Mouse (Mus musculus) spleen, adult 2 months (tissue): ENCODE measurements around the gene Casz1. TPM values are rescaled to one million over a fixed set of nuclear protein-coding genes. Genes with fewer than 3 reads are reported as not detected.

Source experiments
- DNase-seq, 2 experiments: peaks; one replicate each; pipeline versions ENCODE4 v3.0.0 to v3.0.0-alpha.2; 2012 to 2021; ENCODE audit warnings: low spot score in 2 of 2, low read depth in 1 of 2
- H3K27ac ChIP-seq: fragments of 200-500 bp; 2 replicates; pipeline ENCODE4 v1.5.1; 2012; ENCODE audit warnings: low read length, inconsistent platforms; ENCODE audit not compliant: insufficient read depth
- H3K27me3 ChIP-seq: fragments of 200-500 bp; 2 replicates; pipeline ENCODE4 v1.6.1; 2012; ENCODE audit warnings: mild to moderate bottlenecking, moderate library complexity, low read length, inconsistent platforms; ENCODE audit not compliant: control insufficient read depth, insufficient read depth
- H3K36me3 ChIP-seq: fragments of 200-500 bp; 2 replicates; pipeline ENCODE4 v1.6.1; 2012; ENCODE audit warnings: mild to moderate bottlenecking, low read length, inconsistent platforms; ENCODE audit not compliant: control insufficient read depth, insufficient read depth
- H3K4me1 ChIP-seq: fragments of 200-500 bp; 2 replicates; pipeline ENCODE4 v1.6.1; 2011; ENCODE audit warnings: inconsistent platforms; ENCODE audit not compliant: control insufficient read depth, insufficient read depth, insufficient read length
- H3K4me3 ChIP-seq: fragments of 200-500 bp; 2 replicates; pipeline ENCODE4 v1.5.1; 2011; ENCODE audit warnings: mild to moderate bottlenecking, inconsistent platforms; ENCODE audit not compliant: insufficient read depth, insufficient read length; ENCODE audit errors: extremely low read depth
- CTCF ChIP-seq: fragments of 200-500 bp; IDR thresholded peaks from 2 replicates; pipeline ENCODE4 v1.5.1; 2011; ENCODE audit warnings: mild to moderate bottlenecking, inconsistent platforms; ENCODE audit not compliant: insufficient read depth, insufficient read length, insufficient replicate concordance; ENCODE audit errors: extremely low read depth
- POLR2A ChIP-seq: fragments of 200-500 bp; IDR thresholded peaks from 2 replicates; pipeline ENCODE4 v1.6.1; 2011; ENCODE audit warnings: low read depth, low read length, inconsistent platforms
- WGBS: fragments of 180-500 bp; shearing (Covaris S2); methylation state at CpG from one replicate; pipeline ENCODE4 v1.1.7; 2018; 5-methylcytosine and 5-hydroxymethylcytosine counted together
- polyA plus RNA-seq: library from polyadenylated mRNA; depleted of rRNA; stranded (reverse); fragments of >200 nt; gene quantifications from 2 replicates; pipeline ENCODE4 v1.2.3, GENCODE M21; 2012

Gene Casz1
- polyA plus RNA-seq, 1 experiment, result 6.0 TPM

DNA sequence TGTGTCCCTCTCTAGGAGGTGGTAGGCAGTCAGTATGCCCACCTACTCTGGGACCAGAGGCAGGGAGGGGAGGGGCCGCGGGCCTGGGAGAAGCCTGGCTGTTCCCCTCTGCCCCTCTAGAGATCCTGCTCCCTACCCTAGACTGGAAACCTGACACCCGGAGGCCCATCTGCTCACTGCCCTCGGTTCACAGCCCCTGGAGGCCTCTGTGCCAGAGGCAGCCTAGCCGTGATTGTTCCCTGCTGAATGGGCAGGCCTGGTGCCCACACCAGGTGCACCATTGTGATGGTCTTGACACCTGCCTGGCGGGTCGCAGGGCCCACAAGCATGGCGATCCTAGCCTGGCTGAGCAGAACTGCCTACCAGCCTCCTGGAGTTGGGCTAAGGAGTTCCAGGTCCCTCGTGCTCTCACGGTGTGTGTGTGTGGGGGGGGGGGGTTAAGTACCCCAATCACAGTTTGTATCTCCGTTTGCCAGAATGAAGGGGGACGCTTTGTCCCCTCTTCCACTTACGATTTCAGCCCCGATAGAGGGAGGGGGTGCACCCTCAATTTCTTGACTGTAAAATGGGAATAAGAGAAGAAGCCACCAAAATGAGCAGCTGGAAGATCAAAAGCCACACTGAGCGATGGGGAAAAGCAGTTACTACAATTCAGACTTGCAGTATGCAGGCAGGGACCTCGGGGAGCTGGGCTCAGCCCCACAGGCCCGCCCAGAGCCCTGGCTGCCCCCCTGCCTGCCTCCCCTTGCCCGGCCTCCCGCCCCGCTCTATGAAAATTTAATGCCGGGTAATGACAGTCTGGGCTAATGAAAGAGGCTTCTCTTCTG, 33.4 kb upstream of the Casz1 start:
- no peaks in the 10 kb centered on the region for H3K36me3 ChIP-seq
- peaks cover 6% of the 10 kb centered on the region; the same call in 1 of the 2 replicates for H3K27me3 ChIP-seq
- no peak for DNase-seq
- no peak overlapping the region for H3K27ac ChIP-seq
- H3K4me1 ChIP-seq, result no peaks in the 10 kb centered on the region
- WGBS, result 32% methylated on average over 21 of the region's 21 CpGs
- no peak for TF ChIP-seq POLR2A
- no peak for TF ChIP-seq CTCF
- H3K4me3 ChIP-seq, result no peak overlapping the region

DNA sequence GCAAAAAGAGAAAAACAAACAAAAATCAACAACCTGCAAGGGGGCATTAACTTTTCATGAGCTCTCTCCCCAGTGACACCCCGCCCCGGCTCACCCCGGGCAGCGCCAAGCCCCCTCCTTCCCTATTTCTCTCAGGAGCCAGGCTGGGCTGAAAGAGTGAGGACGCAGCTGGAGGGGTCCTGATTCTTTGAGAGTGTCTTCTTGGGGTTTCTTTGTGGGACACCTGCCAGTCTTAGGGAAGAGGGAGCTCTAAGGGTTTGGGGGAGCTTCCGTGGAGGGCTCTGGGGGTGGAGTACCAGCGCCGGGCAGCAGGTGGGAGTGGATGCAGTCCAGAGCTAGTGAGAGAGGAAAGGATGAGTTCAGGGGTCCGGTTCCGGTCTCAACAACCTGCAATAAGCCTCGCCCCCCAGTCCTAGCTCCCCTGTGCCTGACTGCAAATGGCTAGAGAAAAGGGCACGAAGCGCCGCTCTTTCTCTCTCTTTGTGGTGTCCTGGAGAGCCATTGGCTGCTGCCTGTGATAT, 32.8 kb upstream of the Casz1 start:
- no peak for DNase-seq
- H3K36me3 ChIP-seq, result no peaks in the 10 kb centered on the region
- TF ChIP-seq CTCF (no peak), POLR2A (no peak)
- H3K4me1 ChIP-seq, result no peaks in the 10 kb centered on the region
- peaks cover 6% of the 10 kb centered on the region; the same call in 1 of the 2 replicates for H3K27me3 ChIP-seq
- H3K4me3 ChIP-seq, result no peak overlapping the region
- no peak overlapping the region for H3K27ac ChIP-seq
- 14% methylated on average over 14 of the region's 14 CpGs for WGBS

DNA sequence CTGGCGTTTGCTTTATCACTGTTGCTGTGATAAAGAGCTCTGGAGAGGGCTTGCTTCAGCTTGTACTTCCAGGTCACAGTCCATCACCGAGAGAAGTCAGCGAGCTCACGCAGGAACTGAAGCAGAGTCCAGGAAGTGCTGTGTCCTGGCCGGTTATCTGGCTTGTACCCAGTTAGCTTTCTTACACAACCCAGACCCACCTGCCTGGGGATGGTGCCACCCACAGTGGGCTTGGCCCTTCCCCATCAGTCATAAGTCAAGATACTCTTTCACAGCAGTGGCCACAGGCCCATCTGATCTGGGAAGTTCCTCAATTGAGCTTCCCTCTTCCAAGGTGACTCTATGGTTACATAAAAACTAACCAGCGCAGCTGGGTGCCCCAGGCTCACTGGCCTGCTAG, 31.6 kb upstream of the Casz1 start:
- no peak overlapping the region for H3K4me3 ChIP-seq
- TF ChIP-seq POLR2A (no peak), CTCF (no peak)
- no peaks in the 10 kb centered on the region for H3K4me1 ChIP-seq
- no peaks in the 10 kb centered on the region for H3K36me3 ChIP-seq
- no peak for DNase-seq
- H3K27me3 ChIP-seq, result peaks cover 6% of the 10 kb centered on the region; the same call in 1 of the 2 replicates
- no peak overlapping the region for H3K27ac ChIP-seq
- 49% methylated on average over 6 of the region's 6 CpGs for WGBS

DNA sequence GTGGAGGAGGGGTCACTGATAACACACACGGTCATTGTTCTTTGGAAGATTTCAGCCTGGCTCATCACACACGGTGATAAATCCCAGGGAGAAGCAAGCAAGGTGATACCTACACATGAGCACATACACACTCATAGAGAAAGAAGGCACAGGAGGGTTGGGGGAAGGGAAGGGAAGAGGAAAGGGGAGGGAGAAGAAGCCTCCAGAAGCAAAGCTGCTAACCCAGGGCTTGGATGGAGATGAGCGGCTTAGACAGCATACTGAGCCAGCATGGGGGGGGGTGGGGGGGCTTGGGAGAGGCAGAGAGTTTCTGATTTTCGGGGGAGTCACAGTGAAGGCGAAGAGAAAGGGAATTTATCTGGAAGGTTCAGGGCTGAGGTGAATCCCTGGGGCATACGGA, 30.2 kb upstream of the Casz1 start:
- H3K27me3 ChIP-seq, result peaks cover 6% of the 10 kb centered on the region; the same call in 1 of the 2 replicates
- DNase-seq, result no peak
- no peak overlapping the region for H3K4me3 ChIP-seq
- H3K36me3 ChIP-seq, result no peaks in the 10 kb centered on the region
- H3K4me1 ChIP-seq, result no peaks in the 10 kb centered on the region
- 86% methylated on average over 6 of the region's 6 CpGs for WGBS
- no peak overlapping the region for H3K27ac ChIP-seq
- TF ChIP-seq POLR2A (no peak), CTCF (no peak)

DNA sequence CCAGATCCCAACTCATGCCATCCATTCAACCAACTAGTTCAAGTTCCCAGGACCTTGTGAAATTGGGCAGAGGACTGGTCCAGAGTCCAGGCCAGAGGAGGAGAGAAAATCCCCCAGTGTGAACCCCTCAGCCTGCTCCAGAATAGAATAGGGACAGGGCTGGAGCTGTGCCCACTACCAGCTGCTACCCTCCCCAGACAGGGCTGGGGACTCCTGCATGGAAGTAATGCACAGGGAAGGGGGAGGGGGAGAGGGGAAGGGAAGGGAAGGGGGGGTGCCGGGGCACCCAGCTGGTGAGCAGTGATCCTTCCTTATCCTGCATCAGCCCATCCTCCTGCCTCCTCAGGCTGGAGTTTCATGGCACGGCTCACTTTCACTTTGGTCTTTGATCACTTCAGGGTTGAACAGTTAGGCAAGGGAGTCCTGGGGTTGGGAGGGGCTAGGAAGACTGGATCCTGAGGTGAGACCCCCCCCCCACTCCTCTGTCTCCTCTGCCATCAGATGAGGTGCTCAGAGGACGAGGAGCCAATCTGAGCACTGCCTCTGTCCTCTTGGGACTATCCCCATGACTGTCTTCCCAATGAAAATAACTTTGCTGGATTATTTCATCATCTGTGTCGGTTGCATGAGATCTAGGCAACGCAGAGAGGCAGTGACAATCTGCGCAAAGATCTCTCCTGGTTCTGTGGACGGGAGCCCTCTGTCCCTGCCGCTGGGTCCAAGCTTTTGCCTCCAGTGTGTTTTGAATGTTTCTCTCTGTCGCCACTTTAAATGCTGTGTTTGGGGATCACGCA, 28.6 kb upstream of the Casz1 start:
- WGBS, result 64% methylated on average over 10 of the region's 10 CpGs
- Histone ChIP-seq H3K36me3 (no peaks in the 10 kb centered on the region), H3K4me1 (no peaks in the 10 kb centered on the region), H3K27me3 (peaks cover 3% of the 10 kb centered on the region; the same call in 1 of the 2 replicates), H3K4me3 (no peak overlapping the region), H3K27ac (no peak overlapping the region)
- DNase-seq, result no peak
- TF ChIP-seq POLR2A (no peak), CTCF (no peak)

DNA sequence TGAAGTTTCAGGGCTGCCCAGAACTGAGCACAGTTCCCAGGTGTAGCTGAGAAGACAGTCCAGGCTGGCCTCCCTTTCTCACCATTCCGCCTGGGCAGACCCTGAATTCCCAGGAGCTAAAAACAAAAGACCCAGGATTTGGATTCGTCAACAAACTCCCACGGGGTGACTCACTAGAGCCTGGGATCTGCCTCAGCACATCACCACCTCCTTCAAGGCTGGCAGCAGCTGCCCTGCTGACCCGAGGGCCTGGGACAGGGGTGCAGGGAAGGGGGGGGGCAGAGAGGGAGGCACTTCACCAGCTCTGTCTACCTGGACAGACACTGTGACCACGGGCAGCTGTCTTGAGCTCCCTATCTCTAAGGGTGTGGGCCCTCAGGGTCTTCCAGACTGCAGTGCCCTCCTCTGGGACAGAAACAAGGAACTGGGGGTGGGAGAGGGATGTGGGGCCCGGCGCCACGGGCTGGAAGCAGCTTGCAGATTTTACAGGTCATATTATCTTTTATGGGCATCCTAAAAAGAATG, 24.1 kb upstream of the Casz1 start:
- H3K4me1 ChIP-seq, result no peaks in the 10 kb centered on the region
- TF ChIP-seq POLR2A, result no peak
- TF ChIP-seq CTCF, result no peak
- H3K27me3 ChIP-seq, result no peaks in the 10 kb centered on the region
- H3K4me3 ChIP-seq, result no peak overlapping the region
- H3K36me3 ChIP-seq, result no peaks in the 10 kb centered on the region
- 59% methylated on average over 8 of the region's 8 CpGs for WGBS
- H3K27ac ChIP-seq, result no peak overlapping the region
- no peak for DNase-seq
